Mouse (Mus musculus) frontal cortex, adult 2 months (tissue): ENCODE measurements at regions not wholly inside any gene's neighbourhood (a gene's known extent, or its start where the extent isn't known, plus 50 kb on each side); places are given as distances from the start of the nearest gene placed in this dataset.
A peak's percentile ranks its signal among the peaks of the same experiment; 100 is the strongest.
"Not testable (repeated sequence)": the region's sequence is repeated elsewhere in the genome, so short reads cannot be mapped to it uniquely, and the experiment has no call there.

Source experiments
- DNase-seq, 2 experiments: peaks; one replicate each; pipeline ENCODE4 v3.0.0; 2022; ENCODE audit warnings: low spot score in 1 of 2; ENCODE audit errors: extremely low spot score in 1 of 2

- no peak for DNase-seq
Measured at GRCm38 (mm10) chr16:30793378-30793753, 193.8 kb downstream of the Fam43a start.

- no peak for DNase-seq
Measured at GRCm38 (mm10) chr16:30793856-30794255, 194.3 kb downstream of the Fam43a start.

GRCm38 (mm10) chr16:30795501-30795904 lies 196.0 kb downstream of the Fam43a start:
- no peak for DNase-seq

- no peak for DNase-seq
Measured at GRCm38 (mm10) chr16:30796103-30796502, 196.6 kb downstream of the Fam43a start.

- no peak for DNase-seq
Measured at GRCm38 (mm10) chr16:30797006-30797405, 197.5 kb downstream of the Fam43a start.

GRCm38 (mm10) chr16:30797973-30798471 lies 198.5 kb downstream of the Fam43a start:
- peak in 1 of 2 experiments; percentile 23 for DNase-seq

GRCm38 (mm10) chr16:30798536-30798935 lies 199.0 kb downstream of the Fam43a start:
- DNase-seq = no peak

GRCm38 (mm10) chr16:30799699-30800483 lies 200.4 kb downstream of the Fam43a start:
- DNase-seq = no peak

- no peak for DNase-seq
Measured at GRCm38 (mm10) chr16:30804018-30804417, 204.5 kb downstream of the Fam43a start.

- DNase-seq = not testable (repeated sequence)
Measured at GRCm38 (mm10) chr16:30806206-30806605, 206.7 kb downstream of the Fam43a start.

GRCm38 (mm10) chr16:30818541-30819120 lies 219.1 kb downstream of the Fam43a start:
- no peak for DNase-seq

GRCm38 (mm10) chr16:30819342-30819741 lies 219.8 kb downstream of the Fam43a start:
- no peak for DNase-seq

- DNase-seq = no peak
Measured at GRCm38 (mm10) chr16:30820234-30820633, 220.7 kb downstream of the Fam43a start.

GRCm38 (mm10) chr16:30820761-30821160 lies 221.2 kb downstream of the Fam43a start:
- no peak for DNase-seq

- no peak for DNase-seq
Measured at GRCm38 (mm10) chr16:30821191-30821910, 221.8 kb downstream of the Fam43a start.

- no peak for DNase-seq
Measured at GRCm38 (mm10) chr16:30821911-30822578, 222.5 kb downstream of the Fam43a start.

GRCm38 (mm10) chr16:30826128-30826527 lies 226.6 kb downstream of the Fam43a start:
- peak; percentile 33 to 69 for DNase-seq

GRCm38 (mm10) chr16:30827901-30828608 lies 228.5 kb downstream of the Fam43a start:
- DNase-seq = no peak

GRCm38 (mm10) chr16:30834561-30834960 lies 235.0 kb downstream of the Fam43a start:
- DNase-seq = no peak

- no peak for DNase-seq
Measured at GRCm38 (mm10) chr16:30835678-30836077, 236.2 kb downstream of the Fam43a start.
